Mouse (Mus musculus) heart, embryonic 15.5 days (tissue): ENCODE measurements around the gene Fcamr. TPM values are rescaled to one million over a fixed set of nuclear protein-coding genes. Genes with fewer than 3 reads are reported as not detected.

Experiments
- ATAC-seq: fragments of 200-750 bp; cut with Nextera tagmentation; replicated peaks from 2 replicates; pipeline ENCODE4 v1.8.0; 2017; ENCODE audit warnings: low read depth, moderate TSS enrichment; ENCODE audit not compliant: insufficient number of reproducible peaks, insufficient read depth, low FRiP score
- H3K27ac ChIP-seq: fragments of 300-500 bp; sonication (generic); 2 replicates; pipeline ENCODE4 v1.5.1; 2015; ENCODE audit warnings: mild to moderate bottlenecking, inconsistent platforms
- H3K27me3 ChIP-seq: fragments of 300-500 bp; sonication (generic); 2 replicates; pipeline ENCODE4 v1.6.1; 2015; ENCODE audit warnings: inconsistent platforms
- H3K36me3 ChIP-seq: fragments of 300-500 bp; sonication (generic); 2 replicates; pipeline ENCODE4 v1.6.1; 2015; ENCODE audit warnings: mild to moderate bottlenecking, inconsistent platforms
- H3K4me1 ChIP-seq: fragments of 300-500 bp; sonication (generic); replicated peaks from 2 replicates; pipeline ENCODE4 v1.6.1; 2015; ENCODE audit warnings: inconsistent platforms
- H3K4me2 ChIP-seq: fragments of 300-500 bp; sonication (generic); 2 replicates; pipeline ENCODE4 v1.6.1; 2015; ENCODE audit warnings: inconsistent platforms, mild to moderate bottlenecking, moderate library complexity
- H3K4me3 ChIP-seq: fragments of 300-500 bp; sonication (generic); 2 replicates; pipeline ENCODE4 v1.5.1; 2015; ENCODE audit warnings: mild to moderate bottlenecking, inconsistent platforms
- H3K9ac ChIP-seq: fragments of 300-500 bp; sonication (generic); 2 replicates; pipeline ENCODE4 v1.6.1; 2015; ENCODE audit warnings: mild to moderate bottlenecking, inconsistent platforms
- H3K9me3 ChIP-seq: fragments of 300-500 bp; sonication (generic); replicated peaks from 2 replicates; pipeline ENCODE4 v1.6.1; 2016; ENCODE audit warnings: inconsistent platforms
- WGBS: fragments of 180-500 bp; shearing (Covaris S2); methylation state at CpG from one replicate; pipeline ENCODE4 v1.1.7; 2015; ENCODE audit warnings: mixed read lengths; 5-methylcytosine and 5-hydroxymethylcytosine counted together
- polyA plus RNA-seq: library from polyadenylated mRNA; unstranded; fragments of >200 nt; fragmentation: Nextera tagmentation; extraction: Ambion mirVana; gene quantifications from 2 replicates; pipeline ENCODE4 v1.2.1, GENCODE M21; 2015

Fcamr gene
- polyA plus RNA-seq, 1 experiment from 2014 or later, result 0.06 TPM

GRCm38 (mm10) chr1:130804279-130804678 is 3.6 kb downstream of the Fcamr start:
- H3K4me2 ChIP-seq, result peak overlapping the region; percentile 13; the same call in 1 of the 2 replicates
- peaks cover 25% of the 10 kb centered on the region for H3K4me1 ChIP-seq
- ATAC-seq, result peak; percentile 71
- no peaks in the 10 kb centered on the region for H3K36me3 ChIP-seq
- no peak overlapping the region for H3K4me3 ChIP-seq
- H3K27me3 ChIP-seq, result 0 out of 2 replicates have a peak, but pooled peaks cover under 1% of the 10 kb centered on the region
- H3K9me3 ChIP-seq, result no peaks in the 10 kb centered on the region
- WGBS, result 30% methylated on average over 6 of the region's 6 CpGs
- peak overlapping the region; percentile 60 for H3K27ac ChIP-seq
- no peak overlapping the region for H3K9ac ChIP-seq

GRCm38 (mm10) chr1:130810906-130811305 is 10.2 kb downstream of the Fcamr start:
- no peak overlapping the region for H3K27ac ChIP-seq
- 81% methylated on average over 3 of the region's 3 CpGs for WGBS
- no peak for ATAC-seq

DNA sequence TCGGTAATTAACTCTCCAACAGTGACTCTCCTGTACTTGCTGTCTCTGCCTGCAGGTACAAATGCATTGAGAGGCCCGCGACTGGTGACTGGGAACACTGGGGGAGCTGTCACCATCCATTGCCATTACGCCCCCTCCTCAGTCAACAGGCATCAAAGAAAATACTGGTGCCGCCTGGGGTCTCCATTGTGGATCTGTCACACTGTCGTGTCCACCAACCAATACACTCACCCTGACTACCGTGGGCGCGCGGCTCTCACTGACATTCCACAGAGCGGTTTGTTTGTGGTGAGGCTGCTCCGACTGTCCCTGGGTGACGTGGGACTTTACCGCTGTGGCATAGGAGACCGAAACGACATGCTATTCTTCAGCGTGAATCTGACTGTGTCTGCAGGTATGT is 10.6 kb downstream of the Fcamr start:
- 63% methylated on average over 17 of the region's 17 CpGs for WGBS
- no peak overlapping the region for H3K4me2 ChIP-seq
- H3K9me3 ChIP-seq, result no peaks in the 10 kb centered on the region

More at GRCm38 (mm10) chr1:130810906-130811305, 10.2 kb downstream of the Fcamr start:
- no peak overlapping the region for H3K4me2 ChIP-seq
- no peak overlapping the region for H3K4me3 ChIP-seq
- no peaks in the 10 kb centered on the region for H3K9me3 ChIP-seq
- H3K4me1 ChIP-seq, result no peaks in the 10 kb centered on the region
- H3K36me3 ChIP-seq, result no peaks in the 10 kb centered on the region
- 0 out of 2 replicates have a peak, but pooled peaks cover 2% of the 10 kb centered on the region for H3K27me3 ChIP-seq
- no peak overlapping the region for H3K9ac ChIP-seq

DNA sequence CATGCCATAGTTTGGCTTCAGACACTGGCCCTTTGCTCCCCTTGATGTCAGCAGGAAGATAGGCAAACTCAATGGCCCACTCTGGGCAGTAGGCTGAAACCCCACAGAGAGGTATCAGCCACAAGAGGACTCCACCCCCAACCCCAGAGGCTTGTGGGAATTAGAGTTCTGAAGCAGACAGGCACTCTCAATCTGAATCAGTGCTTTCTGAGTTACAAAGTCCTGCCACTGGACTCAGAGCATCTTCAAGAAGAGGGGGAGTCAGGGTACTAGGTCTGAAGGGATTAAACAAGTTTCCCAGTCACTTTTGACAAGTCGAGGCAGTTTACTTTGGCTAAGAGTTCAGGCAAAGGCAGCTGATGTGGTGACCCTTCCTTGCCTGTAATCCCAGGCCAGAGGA is 19.0 kb downstream of the Fcamr start:
- Histone ChIP-seq H3K27me3 (no peaks in the 10 kb centered on the region), H3K4me1 (no peaks in the 10 kb centered on the region), H3K9me3 (no peaks in the 10 kb centered on the region), H3K36me3 (no peaks in the 10 kb centered on the region), H3K4me2 (no peak overlapping the region), H3K9ac (no peak overlapping the region), H3K27ac (no peak overlapping the region), H3K4me3 (no peak overlapping the region)
- WGBS, result 54% methylated on average over 1 of the region's 1 CpGs
- no peak for ATAC-seq

More for the DNA sequence above, 10.6 kb downstream of the Fcamr start:
- Histone ChIP-seq H3K4me1 (no peaks in the 10 kb centered on the region), H3K27me3 (0 out of 2 replicates have a peak, but pooled peaks cover 2% of the 10 kb centered on the region), H3K4me3 (no peak overlapping the region), H3K27ac (no peak overlapping the region), H3K36me3 (no peaks in the 10 kb centered on the region), H3K9ac (no peak overlapping the region)
- no peak for ATAC-seq

DNA sequence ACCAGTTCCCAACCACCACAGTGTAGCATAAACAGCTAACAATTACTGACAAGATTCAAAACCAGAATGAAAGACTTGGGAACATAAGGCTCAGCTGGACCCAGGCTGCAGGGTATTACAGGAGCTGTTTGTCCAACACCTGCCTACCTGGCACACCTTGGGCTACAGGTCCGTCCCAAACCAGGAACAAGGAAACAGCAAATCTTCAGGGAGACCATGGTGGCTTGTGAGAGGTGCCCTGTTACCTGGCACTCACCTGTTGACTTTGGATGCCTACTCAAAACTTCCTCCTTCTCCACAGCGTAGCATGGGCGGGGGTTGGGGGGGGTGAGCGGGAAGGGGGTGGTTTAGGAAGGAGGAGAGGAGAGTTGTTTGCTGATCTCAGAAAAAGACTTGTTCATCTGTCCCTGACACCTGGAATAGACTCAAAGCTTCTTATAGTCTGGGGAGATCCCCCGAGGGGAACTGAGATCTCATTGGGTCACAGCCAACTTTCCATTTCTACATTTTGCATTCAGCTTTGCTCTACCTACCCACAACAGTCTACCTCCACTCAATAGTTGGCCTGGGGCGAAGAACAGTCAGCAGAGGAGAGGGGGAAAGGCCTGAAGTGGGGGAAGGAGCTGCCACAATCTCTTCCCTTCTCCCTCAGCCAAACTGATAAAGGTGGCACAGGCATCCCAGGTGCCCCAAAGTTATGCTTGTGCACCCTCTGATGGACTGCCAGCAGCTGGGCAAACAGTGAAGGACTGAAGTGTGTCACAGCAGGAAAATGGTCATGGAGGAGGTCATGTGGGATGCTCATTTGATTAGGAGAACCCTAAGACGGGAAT is 19.8 kb downstream of the Fcamr start:
- no peak overlapping the region for H3K4me3 ChIP-seq
- no peak overlapping the region for H3K27ac ChIP-seq
- ATAC-seq, result no peak
- H3K27me3 ChIP-seq, result no peaks in the 10 kb centered on the region
- H3K4me1 ChIP-seq, result no peaks in the 10 kb centered on the region
- no peak overlapping the region for H3K9ac ChIP-seq
- H3K4me2 ChIP-seq, result no peak overlapping the region
- no peaks in the 10 kb centered on the region for H3K9me3 ChIP-seq
- 75% methylated on average over 7 of the region's 7 CpGs for WGBS
- H3K36me3 ChIP-seq, result no peaks in the 10 kb centered on the region

DNA sequence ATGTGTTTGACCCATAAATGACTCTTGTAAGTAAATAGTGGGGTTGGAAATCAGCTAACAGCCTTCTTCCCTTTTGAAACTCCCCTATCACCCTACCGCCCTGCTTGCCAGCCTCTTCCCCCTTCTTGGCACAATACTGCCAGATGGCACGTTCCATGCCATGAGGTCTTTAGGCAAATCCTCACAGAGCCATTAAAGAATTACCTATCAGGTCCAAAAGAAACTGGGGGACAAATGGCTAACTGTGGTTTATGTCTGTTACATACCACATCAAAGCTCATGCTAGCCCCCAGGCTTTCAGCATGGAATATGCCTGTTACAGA is 20.4 kb downstream of the Fcamr start:
- 85% methylated on average over 2 of the region's 2 CpGs for WGBS
- ATAC-seq, result no peak
- Histone ChIP-seq H3K27me3 (no peaks in the 10 kb centered on the region), H3K27ac (no peak overlapping the region), H3K4me3 (no peak overlapping the region), H3K9ac (no peak overlapping the region), H3K4me1 (no peaks in the 10 kb centered on the region), H3K9me3 (no peaks in the 10 kb centered on the region), H3K36me3 (no peaks in the 10 kb centered on the region), H3K4me2 (no peak overlapping the region)

- H3K36me3 ChIP-seq, result no peaks in the 10 kb centered on the region
- 79% methylated on average over 9 of the region's 9 CpGs for WGBS
- no peak for ATAC-seq
Observed at GRCm38 (mm10) chr1:130821911-130822625, 21.4 kb downstream of the Fcamr start.

DNA sequence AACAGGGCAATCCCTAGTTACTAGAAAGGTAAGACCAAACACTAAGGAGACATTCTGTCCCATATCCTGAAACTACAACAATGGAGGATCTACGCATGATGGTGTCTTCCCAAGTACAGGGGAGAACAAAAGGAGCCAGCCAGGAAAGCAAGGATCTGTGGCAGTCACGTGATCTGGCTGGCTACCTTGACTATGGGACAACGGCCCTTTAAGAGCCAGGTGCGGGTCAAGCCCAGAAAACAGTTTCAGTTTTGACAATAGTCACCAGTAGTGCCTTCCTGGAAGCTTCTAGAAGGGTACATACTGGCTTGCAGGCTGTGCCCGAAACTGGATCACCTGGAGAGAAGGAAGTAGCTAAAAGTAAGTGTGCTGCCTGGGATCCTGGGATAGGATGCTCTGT is 25.7 kb downstream of the Fcamr start, which contains the start of gene Pigr:
Pigr (plus strand) TSS at position 237 of the 400 bp plus-strand sequence.
- Histone ChIP-seq H3K4me2 (no peak within 1 kb of the TSS), H3K4me1 (peaks cover 8% of the 10 kb centered on the region), H3K27ac (no peak within 1 kb of the TSS), H3K4me3 (no peak within 1 kb of the TSS), H3K9me3 (no peaks in the 10 kb centered on the region), H3K9ac (no peak within 1 kb of the TSS), H3K27me3 (no peaks in the 10 kb centered on the region), H3K36me3 (no peaks in the 10 kb centered on the region)
- ATAC-seq, result no peak
- 91% methylated on average over 5 of the region's 5 CpGs for WGBS

More at GRCm38 (mm10) chr1:130821911-130822625, 21.4 kb downstream of the Fcamr start:
- Histone ChIP-seq H3K9ac (no peak overlapping the region), H3K9me3 (no peaks in the 10 kb centered on the region), H3K27ac (no peak overlapping the region), H3K4me1 (no peaks in the 10 kb centered on the region), H3K4me2 (no peak overlapping the region), H3K4me3 (no peak overlapping the region), H3K27me3 (no peaks in the 10 kb centered on the region)

GRCm38 (mm10) chr1:130828656-130829055 is 28.0 kb downstream of the Fcamr start:
- ATAC-seq, result no peak
- no peaks in the 10 kb centered on the region for H3K36me3 ChIP-seq
- H3K9me3 ChIP-seq, result no peaks in the 10 kb centered on the region
- no peak overlapping the region for H3K9ac ChIP-seq
- H3K4me3 ChIP-seq, result no peak overlapping the region
- H3K4me1 ChIP-seq, result peaks cover 9% of the 10 kb centered on the region
- 70% methylated on average over 4 of the region's 4 CpGs for WGBS
- no peak overlapping the region for H3K4me2 ChIP-seq
- no peaks in the 10 kb centered on the region for H3K27me3 ChIP-seq
- H3K27ac ChIP-seq, result no peak overlapping the region

GRCm38 (mm10) chr1:130829906-130830830 is 29.5 kb downstream of the Fcamr start:
- H3K9ac ChIP-seq, result no peak overlapping the region
- no peak overlapping the region for H3K4me2 ChIP-seq
- ATAC-seq, result no peak

More at GRCm38 (mm10) chr1:130829906-130830830, 29.5 kb downstream of the Fcamr start:
- Histone ChIP-seq H3K4me3 (no peak overlapping the region), H3K27me3 (no peaks in the 10 kb centered on the region), H3K36me3 (no peaks in the 10 kb centered on the region), H3K4me1 (peaks cover 9% of the 10 kb centered on the region), H3K9me3 (no peaks in the 10 kb centered on the region), H3K27ac (no peak overlapping the region)
- 38% methylated on average over 8 of the region's 8 CpGs for WGBS
